Mouse (Mus musculus): ENCODE measurements around the gene Rhobtb1. TPM values are rescaled to one million over a fixed set of nuclear protein-coding genes. Genes with fewer than 3 reads are reported as not detected.

Rhobtb1 gene
- polyA plus RNA-seq, 1 experiment from 2014 or later, result 20.8 TPM

DNA sequence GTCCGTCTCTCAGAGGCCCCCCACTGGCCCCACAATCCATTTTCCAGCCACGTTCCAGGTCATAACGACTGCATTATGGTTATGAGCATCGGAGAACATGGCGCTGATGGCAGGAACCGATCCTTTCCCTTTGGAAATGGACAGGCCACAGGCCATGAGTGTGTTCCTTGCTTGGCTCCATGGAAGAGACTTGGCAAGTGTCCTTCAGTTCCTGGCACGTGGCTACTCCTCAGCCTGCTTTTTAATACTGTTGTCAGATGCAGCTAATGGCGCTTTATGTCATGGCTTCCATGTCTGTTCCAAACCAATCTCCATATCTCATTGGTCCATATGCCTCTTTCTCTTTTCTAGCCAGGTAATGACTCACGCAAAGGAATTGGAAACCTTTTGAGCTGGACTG, 86.5 kb downstream of the Rhobtb1 start:
- 89% methylated on average over 9 of the region's 9 CpGs for WGBS
- Histone ChIP-seq H3K9ac (no peak overlapping the region), H3K27me3 (replicated peaks) (no peaks in the 10 kb centered on the region), H3K36me3 (no peaks in the 10 kb centered on the region), H3K4me1 (replicated peaks) (no peaks in the 10 kb centered on the region; the same call in 1 of the 2 replicates), H3K9me3 (no peaks in the 10 kb centered on the region), H3K4me2 (replicated peaks) (no peak overlapping the region), H3K27ac (no peak overlapping the region), H3K4me3 (replicated peaks) (no peak overlapping the region)
- ATAC-seq, result no peak

DNA sequence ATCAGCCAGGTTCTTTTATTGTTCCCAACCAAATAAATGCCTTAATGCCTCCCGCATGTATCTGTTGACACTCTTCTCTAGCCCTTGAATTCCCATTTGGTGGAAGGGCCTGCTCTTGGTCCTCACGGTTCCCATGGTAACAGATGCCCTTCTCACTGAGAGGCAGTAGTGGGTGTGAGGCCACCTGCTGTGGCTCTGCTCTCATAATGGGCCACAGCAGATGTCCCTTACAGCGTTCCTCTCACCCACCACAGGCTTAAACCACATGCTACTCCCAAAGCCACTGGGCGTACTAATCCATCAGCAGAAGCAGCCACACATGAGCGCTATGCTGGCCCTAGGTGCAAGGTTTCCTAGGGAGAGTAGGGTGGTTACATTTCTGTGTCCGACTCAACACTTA, 87.1 kb downstream of the Rhobtb1 start:
- no peaks in the 10 kb centered on the region for H3K27me3 ChIP-seq (replicated peaks)
- H3K4me1 ChIP-seq (replicated peaks), result no peaks in the 10 kb centered on the region; the same call in 1 of the 2 replicates
- no peaks in the 10 kb centered on the region for H3K9me3 ChIP-seq
- H3K27ac ChIP-seq, result no peak overlapping the region
- 66% methylated on average over 6 of the region's 6 CpGs for WGBS
- no peak overlapping the region for H3K4me2 ChIP-seq (replicated peaks)
- no peaks in the 10 kb centered on the region for H3K36me3 ChIP-seq
- H3K4me3 ChIP-seq (replicated peaks), result no peak overlapping the region
- ATAC-seq, result no peak
- no peak overlapping the region for H3K9ac ChIP-seq

DNA sequence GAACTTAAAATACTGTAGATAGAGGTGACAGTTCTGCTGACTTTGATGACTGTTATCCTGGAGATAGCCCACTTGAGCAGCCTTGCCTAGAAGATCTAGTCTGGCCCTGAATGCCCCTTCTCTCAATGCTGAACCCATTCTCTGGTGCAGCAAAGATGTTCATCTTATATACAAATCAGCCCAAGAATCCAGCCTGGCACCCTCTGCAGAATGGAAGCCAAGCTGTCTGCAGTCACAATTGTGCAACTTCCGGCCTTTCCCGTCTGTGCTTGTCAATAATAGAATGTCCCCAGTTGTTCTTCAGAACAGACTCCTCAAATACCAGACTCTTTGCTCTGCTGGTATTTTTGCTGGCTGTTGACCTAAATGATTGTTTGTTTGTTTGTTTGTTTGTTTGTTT, 89.3 kb downstream of the Rhobtb1 start:
- H3K36me3 ChIP-seq, result no peaks in the 10 kb centered on the region
- no peak for ATAC-seq
- H3K9me3 ChIP-seq, result no peaks in the 10 kb centered on the region
- H3K27me3 ChIP-seq (replicated peaks), result no peaks in the 10 kb centered on the region
- H3K4me3 ChIP-seq (replicated peaks), result no peak overlapping the region
- H3K4me2 ChIP-seq (replicated peaks), result no peak overlapping the region
- 89% methylated on average over 2 of the region's 2 CpGs for WGBS
- no peak overlapping the region for H3K9ac ChIP-seq
- H3K4me1 ChIP-seq (replicated peaks), result no peaks in the 10 kb centered on the region; the same call in 1 of the 2 replicates
- H3K27ac ChIP-seq, result no peak overlapping the region

DNA sequence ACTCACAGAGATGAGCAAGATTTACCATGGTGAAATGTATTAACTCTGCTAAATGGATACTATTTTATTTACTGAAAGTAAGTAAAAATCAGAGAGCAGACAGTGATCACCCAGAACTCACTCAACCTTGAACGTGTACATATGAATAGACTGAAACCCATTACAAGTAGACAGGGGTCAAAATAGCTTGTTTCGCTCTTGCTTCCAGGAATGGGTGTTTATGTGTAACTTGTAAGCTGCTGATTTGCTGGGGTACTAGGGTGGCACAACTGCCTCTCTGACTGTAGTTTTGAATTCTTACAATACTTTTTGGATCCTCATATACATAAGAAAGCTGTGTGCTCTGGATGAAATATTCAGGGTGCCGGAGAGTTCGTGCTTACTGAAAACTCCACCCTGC, 93.9 kb downstream of the Rhobtb1 start:
- no peaks in the 10 kb centered on the region for H3K36me3 ChIP-seq
- WGBS, result 79% methylated on average over 4 of the region's 4 CpGs
- no peaks in the 10 kb centered on the region for H3K4me1 ChIP-seq (replicated peaks)
- no peak overlapping the region for H3K4me2 ChIP-seq (replicated peaks)
- ATAC-seq, result no peak
- H3K27ac ChIP-seq, result no peak overlapping the region
- H3K9ac ChIP-seq, result no peak overlapping the region
- H3K9me3 ChIP-seq, result no peaks in the 10 kb centered on the region
- H3K4me3 ChIP-seq (replicated peaks), result no peak overlapping the region
- H3K27me3 ChIP-seq (replicated peaks), result no peaks in the 10 kb centered on the region

DNA sequence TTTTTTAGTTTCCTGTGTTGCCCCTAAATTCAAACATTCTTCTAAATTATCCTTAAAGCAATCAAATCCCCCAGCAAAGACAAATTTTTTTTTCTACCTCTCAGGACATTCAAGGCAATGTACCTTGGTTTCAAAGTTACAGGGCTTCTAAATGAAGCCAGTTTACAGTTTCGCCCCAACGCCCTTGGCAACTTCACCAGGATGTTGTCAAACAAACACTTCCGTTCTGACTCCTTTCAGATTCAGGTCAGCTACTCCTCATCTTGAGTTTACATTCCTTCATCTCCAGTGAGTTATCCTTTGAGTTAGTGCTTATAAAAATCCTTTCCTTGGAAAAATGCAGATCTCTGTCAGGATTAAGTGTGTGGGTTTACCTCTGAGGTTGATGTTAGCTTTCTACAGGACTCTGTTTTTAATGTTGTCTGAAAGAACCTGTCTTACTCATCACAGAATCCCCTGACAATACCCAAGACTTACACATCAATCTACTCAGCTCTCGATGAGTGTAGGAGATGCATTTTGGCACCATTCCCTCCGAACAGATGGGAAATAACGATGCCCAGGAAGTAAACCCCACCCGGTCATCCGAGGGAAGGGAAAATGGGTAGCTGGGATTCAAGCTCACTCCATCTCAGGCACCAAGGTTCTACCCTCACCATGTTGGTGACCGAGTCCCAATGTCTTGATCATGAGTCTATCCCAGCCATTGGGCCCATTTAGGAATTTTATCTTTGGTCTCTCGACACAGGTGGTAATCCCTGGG, 94.9 kb downstream of the Rhobtb1 start:
- Histone ChIP-seq H3K4me1 (replicated peaks) (no peaks in the 10 kb centered on the region), H3K27me3 (replicated peaks) (no peaks in the 10 kb centered on the region), H3K4me3 (replicated peaks) (no peak overlapping the region), H3K9ac (no peak overlapping the region), H3K27ac (no peak overlapping the region; the same call in 1 of the 2 replicates), H3K9me3 (no peaks in the 10 kb centered on the region), H3K4me2 (replicated peaks) (no peak overlapping the region), H3K36me3 (no peaks in the 10 kb centered on the region)
- no peak for ATAC-seq
- 69% methylated on average over 10 of the region's 10 CpGs for WGBS

DNA sequence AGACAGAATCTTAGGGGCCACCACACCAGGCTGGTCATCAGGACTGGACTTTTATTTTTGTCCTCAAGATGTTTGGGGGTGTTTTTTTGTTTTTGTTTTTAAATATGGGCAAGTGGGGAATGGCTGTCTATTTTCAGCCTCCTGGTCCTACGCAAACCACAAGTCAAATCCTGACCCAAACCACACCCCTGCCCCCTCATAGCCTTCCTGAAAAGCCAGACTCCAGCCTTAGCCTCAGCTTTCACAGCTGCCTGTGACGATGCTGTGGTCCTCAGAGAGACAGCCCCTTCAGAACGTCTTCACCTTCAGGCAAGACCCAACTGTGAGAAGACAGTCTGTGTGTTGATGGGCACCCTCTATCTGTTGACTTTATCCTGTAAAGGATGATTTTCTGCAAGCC, 95.5 kb downstream of the Rhobtb1 start:
- no peaks in the 10 kb centered on the region for H3K36me3 ChIP-seq
- no peak overlapping the region for H3K4me2 ChIP-seq (replicated peaks)
- H3K27ac ChIP-seq, result no peak overlapping the region
- no peak overlapping the region for H3K4me3 ChIP-seq (replicated peaks)
- H3K27me3 ChIP-seq (replicated peaks), result no peaks in the 10 kb centered on the region
- WGBS, result 70% methylated on average over 3 of the region's 3 CpGs
- H3K9ac ChIP-seq, result no peak overlapping the region
- no peaks in the 10 kb centered on the region for H3K4me1 ChIP-seq (replicated peaks)
- H3K9me3 ChIP-seq, result no peaks in the 10 kb centered on the region
- ATAC-seq, result no peak

DNA sequence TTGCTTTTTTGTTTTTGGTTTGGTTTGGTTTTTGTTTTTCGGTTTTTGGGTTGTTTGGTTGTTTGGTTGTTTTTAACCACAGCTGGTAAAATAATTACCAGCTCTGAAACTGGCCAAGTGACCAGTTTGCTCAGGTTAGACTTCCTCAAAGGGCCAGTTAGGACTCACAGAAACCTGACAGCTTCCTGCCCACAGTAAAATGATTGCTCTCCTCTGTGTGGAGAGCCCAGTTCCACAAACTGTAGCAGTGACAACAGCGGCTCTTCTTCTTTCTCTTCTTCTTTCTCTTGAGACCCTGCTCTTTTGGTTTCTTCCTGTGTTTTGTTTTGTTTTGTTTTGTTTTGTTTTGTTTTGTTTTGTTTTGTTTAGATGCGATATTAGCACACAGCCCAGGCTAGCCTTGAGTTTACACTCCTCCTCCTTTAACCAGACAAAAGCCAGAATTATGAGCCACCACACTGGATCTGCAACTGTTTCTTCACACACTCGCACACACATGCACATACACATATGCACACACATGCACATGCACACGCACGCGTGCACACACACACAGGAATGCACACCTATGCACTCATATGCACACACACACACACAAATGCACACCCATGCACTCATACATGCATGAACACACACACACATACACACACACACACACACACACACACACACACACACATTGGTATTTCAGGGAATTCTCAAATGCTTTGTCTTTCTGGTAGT, 96.2 kb downstream of the Rhobtb1 start:
- no peak for ATAC-seq
- H3K9ac ChIP-seq, result no peak overlapping the region
- WGBS, result 91% methylated on average over 7 of the region's 7 CpGs
- no peaks in the 10 kb centered on the region for H3K27me3 ChIP-seq (replicated peaks)
- no peaks in the 10 kb centered on the region for H3K36me3 ChIP-seq
- H3K27ac ChIP-seq, result no peak overlapping the region
- peaks cover 3% of the 10 kb centered on the region for H3K4me1 ChIP-seq (replicated peaks)
- no peaks in the 10 kb centered on the region for H3K9me3 ChIP-seq
- H3K4me2 ChIP-seq (replicated peaks), result no peak overlapping the region
- no peak overlapping the region for H3K4me3 ChIP-seq (replicated peaks)

DNA sequence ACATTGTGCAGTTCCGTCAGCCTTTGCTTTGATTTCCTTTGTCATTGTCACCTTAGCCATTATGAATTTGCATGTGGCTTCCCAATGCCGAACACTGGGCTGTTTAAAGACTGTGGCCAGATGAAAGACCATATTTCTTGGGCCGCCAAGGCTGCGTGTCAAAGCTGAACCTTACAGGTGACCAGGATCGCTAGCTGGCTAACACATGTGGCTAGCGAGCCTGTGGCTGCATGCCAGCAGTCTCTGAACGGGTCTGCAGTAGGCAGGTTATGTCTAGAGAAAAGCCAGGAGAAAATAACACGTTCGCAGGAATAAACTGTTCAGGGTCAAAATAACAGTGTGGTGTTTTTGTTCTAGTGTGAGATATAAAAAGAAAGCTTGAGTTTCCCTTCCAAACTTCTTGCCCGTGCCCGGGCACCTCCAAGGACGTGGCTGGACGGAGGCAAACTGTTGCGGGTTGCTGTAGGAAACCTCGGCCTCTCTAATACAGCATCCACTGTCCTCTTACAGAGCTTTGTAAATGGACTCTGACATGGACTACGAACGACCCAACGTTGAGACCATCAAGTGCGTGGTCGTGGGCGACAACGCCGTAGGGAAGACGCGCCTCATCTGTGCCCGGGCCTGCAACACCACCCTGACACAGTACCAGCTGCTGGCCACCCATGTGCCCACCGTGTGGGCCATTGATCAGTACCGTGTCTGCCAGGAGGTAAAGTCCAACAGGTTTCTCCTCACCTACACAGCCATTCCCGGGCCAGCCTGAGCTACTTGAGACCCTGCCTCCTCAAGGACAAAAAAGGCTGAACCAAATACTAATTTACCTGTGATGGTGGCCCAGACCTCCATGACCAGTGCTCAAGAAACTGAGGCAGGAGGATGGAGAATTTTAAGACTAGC, 97.3 kb downstream of the Rhobtb1 start:
- H3K9me3 ChIP-seq, result no peaks in the 10 kb centered on the region
- H3K27me3 ChIP-seq (replicated peaks), result no peaks in the 10 kb centered on the region
- H3K4me2 ChIP-seq (replicated peaks), result no peak overlapping the region
- ATAC-seq, result no peak
- no peak overlapping the region for H3K27ac ChIP-seq
- WGBS, result 85% methylated on average over 29 of the region's 29 CpGs
- no peak overlapping the region for H3K4me3 ChIP-seq (replicated peaks)
- H3K4me1 ChIP-seq (replicated peaks), result peaks cover 11% of the 10 kb centered on the region
- no peak overlapping the region for H3K9ac ChIP-seq
- H3K36me3 ChIP-seq, result no peaks in the 10 kb centered on the region

DNA sequence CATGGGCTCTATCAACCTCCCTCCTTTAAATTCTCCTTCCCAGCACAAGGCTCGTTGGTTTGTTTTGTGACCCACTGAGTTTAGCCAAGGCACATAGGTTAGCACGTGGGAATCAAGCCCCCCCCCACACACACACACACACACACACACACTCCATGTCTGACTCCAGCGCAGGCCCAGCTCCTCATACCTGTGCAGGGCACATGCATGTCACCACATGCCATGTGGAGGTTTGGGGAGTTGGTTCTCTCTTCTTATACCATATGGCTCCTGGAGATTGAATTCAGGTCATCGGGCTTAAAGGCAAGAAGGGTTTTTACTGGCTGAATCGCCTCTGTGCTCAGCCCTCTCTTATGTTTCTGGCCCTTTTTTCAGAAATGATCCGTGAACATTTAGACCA, 100.0 kb downstream of the Rhobtb1 start:
- H3K4me1 ChIP-seq (replicated peaks), result peaks cover 29% of the 10 kb centered on the region
- 87% methylated on average over 6 of the region's 6 CpGs for WGBS
- no peak for ATAC-seq
- no peak overlapping the region for H3K4me2 ChIP-seq (replicated peaks)
- no peak overlapping the region for H3K27ac ChIP-seq
- H3K36me3 ChIP-seq, result no peaks in the 10 kb centered on the region
- no peaks in the 10 kb centered on the region for H3K9me3 ChIP-seq
- no peak overlapping the region for H3K9ac ChIP-seq
- no peak overlapping the region for H3K4me3 ChIP-seq (replicated peaks)
- H3K27me3 ChIP-seq (replicated peaks), result no peaks in the 10 kb centered on the region

DNA sequence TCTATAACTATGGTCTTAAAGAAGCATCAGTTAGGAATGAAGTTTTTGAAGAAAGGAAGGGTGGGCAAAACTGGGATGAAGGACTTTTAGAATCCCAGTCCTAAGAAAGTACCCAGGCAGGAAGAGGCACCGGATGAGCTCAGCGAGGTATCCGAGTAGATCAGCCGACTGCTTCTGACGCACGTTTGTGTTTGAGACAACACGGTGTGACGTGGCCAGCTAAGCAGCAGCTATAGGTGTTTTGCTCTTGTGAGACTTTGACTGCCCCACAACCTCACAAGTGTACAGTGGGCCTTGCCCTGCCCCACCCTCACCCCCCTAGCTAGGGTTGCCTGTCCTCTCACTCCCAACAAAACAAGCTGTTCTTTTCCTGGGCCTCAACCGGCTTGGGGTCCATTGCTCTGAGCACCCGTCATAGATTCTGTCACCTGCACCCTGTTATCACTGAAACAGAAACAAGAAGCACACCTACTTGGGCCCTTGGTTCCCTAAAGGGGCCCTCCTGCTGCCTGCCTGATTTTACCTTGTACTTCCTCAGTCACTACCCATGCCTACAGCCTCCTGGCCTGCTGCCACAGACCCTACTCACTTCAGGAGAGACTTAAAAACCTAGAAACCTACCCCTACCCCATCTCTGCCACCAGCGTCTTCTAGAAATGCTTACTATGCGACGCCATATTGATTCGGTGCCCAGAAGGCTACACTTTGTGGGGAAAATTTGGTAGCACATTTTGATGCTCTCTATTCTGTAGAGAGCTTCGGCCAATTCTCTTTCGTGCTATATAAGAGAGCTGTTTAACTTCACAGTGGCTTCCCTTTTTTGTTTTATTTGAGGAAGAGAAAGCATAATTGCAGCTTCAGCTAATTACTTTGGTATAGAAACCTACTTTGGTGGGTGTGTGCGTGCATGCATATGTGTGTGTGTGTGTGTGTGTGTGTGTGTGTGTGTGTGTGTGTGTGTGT, 101.2 kb downstream of the Rhobtb1 start:
- no peaks in the 10 kb centered on the region for H3K27me3 ChIP-seq (replicated peaks)
- ATAC-seq, result peak; percentile 26; the same call in 1 of the 2 replicates
- no peak overlapping the region for H3K9ac ChIP-seq
- H3K4me3 ChIP-seq (replicated peaks), result no peak overlapping the region
- H3K9me3 ChIP-seq, result no peaks in the 10 kb centered on the region
- H3K27ac ChIP-seq, result peak overlapping the region; percentile 91
- 75% methylated on average over 17 of the region's 17 CpGs for WGBS
- H3K4me2 ChIP-seq (replicated peaks), result no peak overlapping the region
- peaks cover 29% of the 10 kb centered on the region for H3K4me1 ChIP-seq (replicated peaks)
- H3K36me3 ChIP-seq, result no peaks in the 10 kb centered on the region

DNA sequence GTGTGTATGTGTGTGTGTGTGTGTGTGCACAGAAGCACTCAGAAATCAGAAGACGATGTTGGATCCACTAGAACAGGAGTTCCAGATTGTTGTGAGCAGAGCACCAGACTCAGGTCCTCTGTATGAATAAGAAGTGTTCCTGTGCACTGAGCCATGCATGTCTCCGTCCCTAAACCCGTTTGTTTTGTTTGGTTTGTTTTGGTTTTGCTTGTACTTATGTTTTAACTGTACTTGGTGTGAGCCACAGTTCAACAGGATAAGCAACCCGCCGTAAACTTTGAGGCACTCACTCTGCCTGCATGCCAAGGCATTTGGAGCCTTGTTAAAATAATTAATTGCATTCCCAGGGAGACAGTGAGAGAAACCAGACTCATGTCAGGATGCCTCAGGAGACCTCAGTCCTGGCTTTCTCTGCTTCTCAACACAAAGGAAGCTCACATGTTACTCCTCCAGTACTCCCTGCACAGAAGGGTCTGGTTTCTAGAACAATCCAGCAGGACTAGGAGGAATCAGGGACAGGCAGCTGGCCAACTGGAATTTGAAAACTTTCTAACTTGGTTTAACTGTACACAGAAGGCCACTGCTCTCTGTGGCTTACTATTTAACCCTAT, 101.9 kb downstream of the Rhobtb1 start:
- Histone ChIP-seq H3K9ac (no peak overlapping the region), H3K9me3 (no peaks in the 10 kb centered on the region), H3K4me2 (replicated peaks) (no peak overlapping the region), H3K4me1 (replicated peaks) (peaks cover 29% of the 10 kb centered on the region), H3K36me3 (no peaks in the 10 kb centered on the region), H3K27ac (peak overlapping the region; percentile 91), H3K4me3 (replicated peaks) (no peak overlapping the region), H3K27me3 (replicated peaks) (no peaks in the 10 kb centered on the region)
- 24% methylated on average over 5 of the region's 5 CpGs for WGBS
- peak; percentile 83 for ATAC-seq
